Mouse (Mus musculus) adrenal gland, adult 18-20 months (tissue): ENCODE data around the gene Brix1. TPM values are rescaled to one million over a fixed set of nuclear protein-coding genes. Genes with fewer than 3 reads are reported as not detected.

Experiments used
- DNase-seq, 2 experiments: peaks; one replicate each; pipeline ENCODE4 v3.0.0; 2021 to 2022; ENCODE audit warnings: low spot score in 2 of 2
- total RNA-seq, 2 experiments: library from RNA; stranded (reverse); gene quantifications; 1 replicate in 1 of 2; 2 replicates in 1 of 2; pipeline ENCODE4 v1.2.3; 2021

Brix1 gene
- total RNA-seq, 2 experiments from 2014 or later = 49.7 to 51.4 TPM

DNA sequence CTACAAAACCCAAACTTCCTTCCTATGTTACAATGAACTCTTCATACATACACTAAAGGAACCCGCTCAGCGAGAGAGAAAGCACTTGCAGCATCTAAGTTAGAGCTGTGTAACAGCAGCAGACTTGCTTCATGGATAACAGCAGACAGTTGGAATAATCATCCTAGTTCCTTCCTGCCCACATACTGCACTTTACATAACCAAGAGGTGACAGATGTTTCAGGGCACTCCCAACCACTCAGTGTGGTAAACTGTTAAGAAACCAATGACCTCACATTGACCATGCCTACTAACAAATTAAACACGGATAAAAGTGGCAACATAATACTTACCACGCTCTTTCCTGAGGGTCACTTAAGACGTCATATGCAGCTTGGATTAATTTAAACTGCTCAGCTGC, 22.2 kb downstream of the Brix1 start:
- no peak for DNase-seq

- DNase-seq = no peak
Measured at GRCm38 (mm10) chr15:10460986-10461385, 24.8 kb downstream of the Brix1 start.

GRCm38 (mm10) chr15:10447102-10447501, 38.6 kb downstream of the Brix1 start:
- DNase-seq = no peak

- no peak for DNase-seq
Measured at GRCm38 (mm10) chr15:10442275-10442674, 43.5 kb downstream of the Brix1 start.

DNA sequence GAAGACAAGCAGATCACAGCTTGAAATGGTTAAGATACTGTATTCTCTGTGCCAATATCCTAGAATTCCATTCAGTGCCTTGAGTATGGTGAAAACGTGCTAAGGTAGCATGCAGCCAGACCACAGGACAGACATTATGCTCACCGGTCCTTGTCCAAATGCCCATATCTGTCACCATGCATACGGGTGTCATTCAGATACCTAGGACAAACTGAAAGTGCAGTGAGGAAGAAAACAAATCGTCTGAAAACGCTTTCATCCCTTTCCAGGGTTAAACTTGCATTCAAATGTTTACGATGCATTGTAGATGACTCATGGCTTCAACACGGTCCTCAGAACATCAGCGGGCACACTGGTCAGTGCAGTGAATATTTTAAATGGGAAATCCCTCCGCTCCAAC, 44.3 kb downstream of the Brix1 start:
- DNase-seq = no peak

GRCm38 (mm10) chr15:10439963-10440362, 45.8 kb downstream of the Brix1 start:
- no peak for DNase-seq

DNA sequence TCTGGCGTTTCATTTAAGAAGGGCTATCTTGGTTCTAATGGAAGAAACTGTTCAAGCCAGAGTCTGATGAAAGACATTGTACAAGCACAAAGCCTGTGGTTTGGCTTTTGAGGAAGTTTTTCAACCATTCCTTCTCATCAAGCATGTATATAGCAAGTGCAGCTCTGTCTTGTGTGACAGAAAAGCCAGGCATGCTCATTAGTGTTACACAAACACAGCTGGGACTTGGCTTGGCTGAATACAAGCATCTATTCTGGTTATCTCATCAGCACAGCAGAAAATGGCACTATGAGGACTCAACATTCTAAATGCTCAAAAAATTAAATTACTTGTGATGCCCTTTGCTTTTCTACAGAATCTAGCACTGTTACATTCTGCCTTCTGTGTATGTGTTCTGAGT, 48.9 kb downstream of the Brix1 start:
- DNase-seq = no peak

- DNase-seq = no peak
Measured at GRCm38 (mm10) chr15:10426545-10427266, 59.0 kb downstream of the Brix1 start.

GRCm38 (mm10) chr15:10426124-10426523, 59.6 kb downstream of the Brix1 start:
- DNase-seq = no peak

Other genes starting within 250 kb of the Brix1 start
- gene Gm21973, start 160.6 kb downstream of the Brix1 start, total RNA-seq = not detected
- 1 to 10 TPM; 1.1 to 6.8 TPM for gene Agxt2, start 127.4 kb downstream of the Brix1 start, total RNA-seq
- gene Dnajc21, start 15.4 kb downstream of the Brix1 start, total RNA-seq = 10 to 100 TPM; 43.6 to 44.8 TPM
- gene Rad1, start 71 bp upstream of the Brix1 start, total RNA-seq = 10 to 100 TPM; 12.0 to 15.3 TPM
- not detected for gene Ttc23l, start 72.7 kb upstream of the Brix1 start, total RNA-seq
- gene Rai14, start 228.7 kb upstream of the Brix1 start, total RNA-seq = 10 to 100 TPM; 26.9 to 28.7 TPM